Mouse (Mus musculus) urinary bladder, adult 18-20 months (tissue): ENCODE measurements around the gene Emc4.

ENCODE experiments used
- DNase-seq, 2 experiments: peaks; one replicate each; pipeline ENCODE4 v3.0.0; 2022; ENCODE audit warnings: low spot score in 2 of 2, mixed read lengths in 2 of 2

Emc4 gene

DNA sequence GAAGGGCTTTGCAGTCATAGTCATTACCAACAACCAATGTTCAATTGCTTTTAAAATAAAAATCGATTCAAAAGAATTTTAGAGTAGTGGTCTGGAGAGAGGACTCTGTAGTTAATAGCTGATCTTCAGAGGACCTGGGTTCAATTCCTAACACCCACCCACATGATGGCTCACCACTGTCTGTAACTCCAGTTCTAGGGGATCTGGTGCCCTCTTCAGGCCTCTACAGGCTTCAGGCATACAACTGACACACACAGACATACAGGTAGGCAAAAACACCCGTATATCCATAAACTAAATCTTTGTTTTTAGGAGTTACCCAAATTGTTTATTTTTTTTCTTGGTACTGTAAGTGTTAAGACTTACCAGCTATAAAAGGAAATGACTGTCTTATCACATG lies 28.1 kb downstream of the Emc4 start:
- no peak for DNase-seq

DNA sequence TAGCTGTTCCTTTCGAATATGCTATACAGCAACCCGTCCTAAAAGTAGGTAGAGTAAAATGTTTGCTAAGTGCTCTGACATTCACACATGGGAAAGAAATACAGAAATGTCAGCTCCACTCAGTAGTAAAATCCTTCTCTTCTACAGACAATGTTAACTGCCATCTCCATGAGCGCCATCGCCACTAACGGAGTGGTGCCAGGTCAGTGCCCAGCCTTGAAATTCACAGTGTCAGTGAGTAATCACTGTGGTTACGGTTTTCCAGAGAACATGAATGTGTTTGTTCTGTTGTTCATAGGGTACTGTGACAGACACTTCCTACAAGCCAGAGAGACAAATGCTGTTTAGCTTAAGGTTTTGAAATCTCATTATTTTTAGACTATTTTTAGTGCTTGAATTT lies 30.6 kb downstream of the Emc4 start:
- no peak for DNase-seq

DNA sequence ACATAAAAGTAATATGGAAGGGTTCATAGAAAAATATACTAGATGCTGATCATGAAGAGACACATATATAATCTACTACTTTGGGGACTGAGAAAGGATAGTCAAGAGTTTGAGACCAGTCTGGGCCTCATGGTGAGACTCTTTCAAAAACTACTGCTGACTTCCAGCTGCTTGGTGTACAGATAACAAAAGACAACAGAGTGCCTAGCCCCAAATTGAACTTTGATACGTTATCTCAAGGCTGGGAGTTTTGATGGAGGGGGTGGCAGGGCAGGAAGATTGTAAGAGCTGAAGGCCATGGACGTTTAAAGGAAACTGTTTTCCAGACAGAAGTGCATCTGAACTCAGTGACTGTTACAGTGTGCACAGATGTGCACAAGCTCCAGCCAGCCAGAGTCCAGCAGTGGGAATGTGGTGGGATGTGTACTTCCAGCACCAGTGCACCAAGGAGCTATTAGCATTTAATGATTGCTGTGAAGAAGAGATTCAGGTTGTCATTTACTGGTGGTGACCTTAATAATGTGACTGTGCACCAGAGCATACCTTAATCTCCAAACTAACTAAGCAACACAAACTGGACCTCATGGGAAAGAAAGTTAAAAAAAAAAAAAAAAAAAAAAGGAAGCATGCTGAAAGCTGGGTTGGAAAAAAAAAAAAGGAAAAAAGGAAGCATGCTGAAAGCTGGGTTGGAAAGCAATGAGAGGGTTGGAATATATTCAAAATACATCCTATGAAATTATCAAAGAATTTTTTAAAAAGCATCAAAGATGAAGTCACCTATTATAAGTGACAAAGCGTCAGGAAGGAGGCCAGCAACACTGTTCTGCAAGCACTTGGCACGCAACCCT lies 35.6 kb downstream of the Emc4 start:
- DNase-seq = no peak

DNA sequence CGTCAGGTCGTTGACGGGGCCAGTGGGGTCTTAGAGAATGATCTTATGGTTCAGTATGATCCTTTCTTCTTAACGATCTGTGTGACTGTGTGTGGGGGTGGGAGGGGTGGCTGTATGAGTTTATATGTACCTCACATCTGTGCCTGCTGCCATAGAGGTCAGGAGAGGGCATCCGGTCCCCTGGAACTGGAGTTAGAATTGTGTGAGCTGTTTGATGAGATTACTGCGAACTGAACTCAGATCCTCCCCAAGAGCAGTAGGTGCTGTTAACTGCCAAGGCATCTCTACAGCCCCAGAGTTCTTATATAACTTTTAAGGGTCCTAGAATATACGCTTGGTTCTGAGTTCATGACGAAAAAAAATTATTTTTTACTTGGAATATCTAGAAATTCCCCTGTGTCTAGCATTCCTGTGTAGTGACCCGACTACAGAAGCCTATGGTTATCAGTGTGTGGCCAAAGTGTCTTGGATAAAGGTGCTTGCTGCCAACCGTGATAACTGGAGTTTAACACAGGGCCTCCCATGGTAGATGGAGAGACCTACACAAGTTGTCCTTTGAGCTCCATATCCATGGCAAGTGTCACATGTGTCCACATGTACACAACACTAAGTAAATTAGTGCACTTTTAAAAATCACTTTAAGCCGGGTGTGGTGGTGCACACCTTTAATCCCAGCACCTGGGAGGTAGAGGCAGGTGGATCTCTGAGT lies 39.6 kb downstream of the Emc4 start:
- DNase-seq = no peak

DNA sequence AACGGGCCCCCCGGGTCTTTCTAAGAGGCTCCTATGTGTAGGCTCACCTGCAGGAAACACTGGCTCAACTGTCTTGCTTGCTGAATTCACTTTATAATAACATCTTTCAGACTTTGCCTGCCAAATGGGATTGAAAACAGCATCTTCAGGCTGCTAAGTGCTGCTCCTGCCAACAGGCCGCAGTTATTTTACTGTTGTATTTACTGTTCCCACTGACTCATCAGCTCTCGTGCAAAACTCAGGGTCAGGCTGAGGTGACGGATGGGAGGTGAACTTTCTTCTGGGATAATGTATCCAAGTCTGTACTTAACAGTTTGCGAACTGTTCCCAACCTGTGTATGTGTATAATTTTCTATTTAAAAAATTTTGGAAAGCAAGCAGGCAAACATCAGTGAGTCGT lies 48.9 kb downstream of the Emc4 start:
- DNase-seq = peak; percentile 40 to 68

DNA sequence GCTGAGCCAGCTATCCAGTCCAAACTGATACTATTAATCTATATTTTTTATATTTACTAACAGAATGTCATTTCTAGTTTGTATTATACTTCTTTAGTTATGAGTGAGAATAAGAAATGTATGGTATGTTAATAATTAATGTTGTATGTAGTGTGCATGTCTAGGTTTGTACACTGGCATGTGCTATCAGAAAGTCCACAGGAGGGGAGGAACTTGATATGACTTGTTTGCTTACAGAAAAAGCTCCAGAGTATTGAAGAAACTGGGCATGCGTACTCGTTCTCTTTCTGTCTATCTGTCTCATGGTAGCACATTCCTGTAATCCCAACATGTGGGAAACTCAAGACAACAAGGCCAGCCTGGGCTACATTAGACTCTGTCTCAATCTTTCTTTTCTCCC lies 49.6 kb downstream of the Emc4 start:
- DNase-seq = no peak

DNA sequence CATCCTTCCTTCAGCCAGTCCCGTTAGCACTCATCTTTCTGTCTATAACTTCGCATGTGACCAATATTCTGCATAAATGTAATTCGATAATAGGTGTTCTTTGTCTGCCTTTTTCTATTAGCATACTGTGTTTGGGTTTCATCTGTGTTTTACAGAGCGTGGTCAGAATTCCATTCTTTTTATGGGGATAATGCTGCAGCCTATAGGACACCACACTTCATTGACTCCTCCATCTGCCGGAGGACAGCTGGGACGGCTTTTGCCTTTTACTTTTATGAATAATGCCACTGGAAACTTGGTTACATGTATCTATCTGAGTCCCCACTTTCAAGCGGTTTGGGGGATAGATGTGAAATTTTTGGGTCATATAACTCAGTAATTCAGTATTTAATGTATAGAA lies 52.2 kb downstream of the Emc4 start:
- no peak for DNase-seq
